Mouse (Mus musculus) olfactory bulb, adult 2 months (tissue): ENCODE data around the gene Hist1h2be. TPM values are rescaled to one million over a fixed set of nuclear protein-coding genes. Genes with fewer than 3 reads are reported as not detected.
"Not testable (repeated sequence)": the region's sequence is repeated elsewhere in the genome, so short reads cannot be mapped to it uniquely, and the experiment has no call there.

Source experiments
- H3K27ac ChIP-seq: fragments of 200-500 bp; 2 replicates; pipeline ENCODE4 v1.5.1; 2012; ENCODE audit warnings: low read depth, low read length; ENCODE audit not compliant: insufficient read depth
- H3K4me1 ChIP-seq: fragments of 200-500 bp; 2 replicates; pipeline ENCODE4 v1.6.1; 2012; ENCODE audit warnings: low read length; ENCODE audit not compliant: control insufficient read depth, insufficient read depth
- H3K4me3 ChIP-seq: fragments of 200-500 bp; 2 replicates; pipeline ENCODE4 v1.5.1; 2012; ENCODE audit warnings: mild to moderate bottlenecking, low read depth, low read length, moderate library complexity; ENCODE audit not compliant: insufficient read depth
- CTCF ChIP-seq: fragments of 200-500 bp; IDR thresholded peaks from 2 replicates; pipeline ENCODE4 v1.5.1; 2012; ENCODE audit warnings: low read depth, mild to moderate bottlenecking, low read length, moderate library complexity; ENCODE audit not compliant: insufficient read depth
- POLR2A ChIP-seq: fragments of 200-500 bp; IDR thresholded peaks from 2 replicates; pipeline ENCODE4 v1.6.1; 2012; ENCODE audit warnings: mild to moderate bottlenecking, low read depth, low read length, moderate library complexity; ENCODE audit not compliant: insufficient read depth
- WGBS: fragments of 180-500 bp; shearing (Covaris S2); methylation state at CpG from one replicate; pipeline ENCODE4 v1.1.7; 2018; 5-methylcytosine and 5-hydroxymethylcytosine counted together
- polyA plus RNA-seq: library from polyadenylated mRNA; stranded (reverse); fragments of >200 nt; gene quantifications from 2 replicates; pipeline ENCODE4 v1.2.4, GENCODE M21; 2012; ENCODE audit warnings: low replicate concordance; ENCODE audit not compliant: missing spikeins, insufficient read depth, insufficient read length

The Hist1h2be gene
- polyA plus RNA-seq, 1 experiment: not detected

DNA sequence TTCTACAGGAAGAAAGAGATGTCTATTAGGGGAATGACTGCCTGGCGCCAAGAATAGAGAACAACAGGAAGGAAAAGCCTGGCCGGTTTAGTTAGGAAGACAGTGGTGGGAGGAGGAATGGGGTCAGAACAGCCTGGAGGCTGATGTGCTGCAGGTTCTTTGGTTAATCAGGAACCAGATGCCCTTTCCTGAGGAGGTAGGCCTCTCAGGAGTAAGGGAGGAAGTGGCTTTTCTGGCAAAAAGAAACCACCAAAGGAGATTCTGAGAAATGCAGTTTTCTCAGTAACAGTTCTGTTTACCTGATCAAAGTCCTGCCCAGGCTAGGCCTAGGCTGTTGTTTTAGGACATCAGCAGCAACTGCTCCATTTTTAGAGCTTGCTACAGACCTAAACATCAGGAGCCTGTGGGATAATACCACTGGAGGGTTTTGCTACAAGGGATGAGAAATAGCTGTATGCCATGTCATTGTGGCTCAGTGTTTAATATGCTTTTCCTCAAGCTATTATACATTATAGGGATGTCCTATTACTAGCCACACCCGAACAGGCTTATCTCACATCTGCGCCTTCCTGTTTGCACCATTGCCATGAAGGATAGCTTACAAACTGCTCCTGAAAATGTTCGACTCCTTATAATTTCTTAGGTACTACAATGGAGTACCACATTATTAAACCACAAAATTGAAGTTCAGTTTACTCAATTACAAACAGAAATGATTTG is 27.7 kb downstream of the Hist1h2be start:
- Histone ChIP-seq H3K4me1 (no peaks in the 10 kb centered on the region), H3K27ac (no peak overlapping the region), H3K4me3 (no peak overlapping the region)
- TF ChIP-seq POLR2A (no peak), CTCF (no peak)
- WGBS: 85% methylated on average over 5 of the region's 5 CpGs

GRCm38 (mm10) chr13:23592614-23593013 is 28.3 kb downstream of the Hist1h2be start:
- WGBS: 75% methylated on average over 7 of the region's 7 CpGs
- Histone ChIP-seq H3K27ac (no peak overlapping the region), H3K4me3 (no peak overlapping the region), H3K4me1 (no peaks in the 10 kb centered on the region)
- no peak for TF ChIP-seq POLR2A
- TF ChIP-seq CTCF: no peak

- WGBS: 94% methylated on average over 7 of the region's 7 CpGs
- H3K27ac ChIP-seq, H3K4me3 ChIP-seq, H3K4me1 ChIP-seq: not testable (repeated sequence)
These were observed 29.0 kb downstream of the Hist1h2be start for GRCm38 (mm10) chr13:23591886-23592285.

GRCm38 (mm10) chr13:23591206-23591605 is 29.7 kb downstream of the Hist1h2be start:
- Histone ChIP-seq H3K27ac (no peak overlapping the region), H3K4me1 (no peaks in the 10 kb centered on the region), H3K4me3 (no peak overlapping the region)
- 95% methylated on average over 7 of the region's 7 CpGs for WGBS
- TF ChIP-seq CTCF (no peak), POLR2A (no peak)

- peaks cover 3% of the 10 kb centered on the region; the same call in 1 of the 2 replicates for H3K4me1 ChIP-seq
- 5% methylated on average over 1 of the region's 1 CpGs for WGBS
- no peak overlapping the region for H3K4me3 ChIP-seq
- no peak overlapping the region for H3K27ac ChIP-seq
- TF ChIP-seq POLR2A: no peak
- no peak for TF ChIP-seq CTCF
These were observed 34.0 kb downstream of the Hist1h2be start for GRCm38 (mm10) chr13:23586940-23587225.

DNA sequence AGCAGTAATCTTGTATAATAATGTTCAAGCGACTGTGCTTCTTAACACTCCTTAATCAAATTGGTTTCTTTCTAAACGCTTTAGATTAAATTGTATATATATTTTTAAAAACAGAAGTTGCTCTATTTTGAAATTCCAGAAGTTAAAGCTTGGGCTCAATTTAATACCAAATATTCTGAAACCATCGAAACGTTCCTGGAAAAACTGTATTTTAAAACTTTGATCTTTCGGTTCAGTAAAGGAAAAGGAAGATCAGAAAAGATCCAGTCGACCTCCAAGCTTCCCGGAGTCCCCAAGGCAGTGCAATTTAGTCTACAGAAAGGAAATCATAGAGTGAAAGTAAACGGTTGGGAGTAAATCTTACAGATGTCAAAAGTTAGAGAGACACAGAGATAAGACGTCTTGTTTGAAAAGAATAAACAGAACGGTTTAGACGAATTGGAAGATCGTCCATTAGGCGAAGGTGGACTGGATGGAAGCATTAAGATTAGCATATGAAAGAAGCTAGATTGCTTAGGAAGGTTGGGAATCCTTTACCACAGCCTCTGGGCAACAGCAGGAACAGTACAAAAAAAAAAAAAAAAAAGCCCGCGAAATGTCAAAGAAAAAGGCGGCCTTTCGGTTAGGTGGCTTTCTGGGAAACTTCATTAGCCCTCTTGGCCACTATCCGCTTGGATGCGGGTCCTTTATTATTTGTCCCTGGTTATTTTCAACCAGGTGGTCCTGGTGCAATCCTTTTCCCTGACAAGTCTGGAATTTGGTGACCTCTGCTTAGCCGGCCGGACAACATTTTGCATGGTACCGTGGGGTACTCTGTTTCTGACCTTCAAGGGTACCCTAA is 34.6 kb downstream of the Hist1h2be start:
- Histone ChIP-seq H3K4me3 (peak overlapping the region; percentile 13; the same call in 1 of the 2 replicates), H3K4me1 (peaks cover 3% of the 10 kb centered on the region; the same call in 1 of the 2 replicates), H3K27ac (no peak overlapping the region)
- TF ChIP-seq POLR2A (no peak), CTCF (no peak)
- WGBS: 1% methylated on average over 22 of the region's 22 CpGs

DNA sequence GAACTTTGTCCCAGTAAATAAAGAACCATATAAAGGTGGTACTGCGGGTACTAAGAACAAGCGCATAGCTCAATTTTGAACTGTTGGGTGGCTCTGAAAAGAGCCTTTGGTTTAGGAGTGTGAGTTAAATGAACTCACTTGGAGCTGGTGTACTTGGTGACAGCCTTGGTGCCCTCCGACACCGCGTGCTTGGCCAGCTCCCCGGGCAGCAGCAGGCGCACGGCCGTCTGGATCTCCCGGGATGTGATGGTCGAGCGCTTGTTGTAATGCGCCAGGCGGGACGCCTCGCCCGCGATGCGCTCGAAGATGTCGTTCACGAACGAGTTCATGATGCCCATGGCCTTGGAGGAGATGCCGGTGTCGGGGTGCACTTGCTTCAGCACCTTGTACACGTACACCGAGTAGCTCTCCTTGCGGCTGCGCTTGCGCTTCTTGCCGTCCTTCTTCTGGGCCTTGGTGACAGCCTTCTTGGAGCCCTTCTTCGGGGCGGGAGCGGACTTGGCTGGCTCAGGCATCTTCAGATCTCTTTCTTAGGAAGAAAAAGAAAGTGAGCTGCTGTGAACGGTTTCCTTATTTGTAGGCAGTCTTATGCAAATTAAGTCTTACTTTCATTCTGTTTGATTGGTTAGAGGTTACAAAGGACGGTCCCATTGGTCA is 35.4 kb downstream of the Hist1h2be start:
- peak; percentile 53; the same call in 1 of the 2 replicates for TF ChIP-seq POLR2A
- WGBS: under 1% methylated on average over 26 of the region's 36 CpGs

GRCm38 (mm10) chr13:23585029-23585441 is 35.9 kb downstream of the Hist1h2be start:
- Histone ChIP-seq H3K27ac (peak overlapping the region; percentile 90), H3K4me1 (peaks cover 3% of the 10 kb centered on the region; the same call in 1 of the 2 replicates), H3K4me3 (peak overlapping the region; percentile 54)
- TF ChIP-seq POLR2A (no peak), CTCF (no peak)
- under 1% methylated on average over 21 of the region's 21 CpGs for WGBS

More for the DNA sequence above, 35.4 kb downstream of the Hist1h2be start:
- Histone ChIP-seq H3K4me3 (peak overlapping the region; percentile 55), H3K27ac (peak overlapping the region; percentile 90)
- not testable (repeated sequence) for H3K4me1 ChIP-seq

- TF ChIP-seq CTCF (no peak), POLR2A (no peak)
- Histone ChIP-seq H3K4me1 (peaks cover 3% of the 10 kb centered on the region; the same call in 1 of the 2 replicates), H3K27ac (peak overlapping the region; percentile 51; the same call in 1 of the 2 replicates), H3K4me3 (no peak overlapping the region)
These were observed 36.6 kb downstream of the Hist1h2be start for GRCm38 (mm10) chr13:23584331-23584730.
